Mouse (Mus musculus) adrenal gland, adult 18-20 months (tissue): ENCODE data around the gene Lin7c. TPM values are rescaled to one million over a fixed set of nuclear protein-coding genes. Genes with fewer than 3 reads are reported as not detected.

Source experiments
- DNase-seq, 2 experiments: peaks; one replicate each; pipeline ENCODE4 v3.0.0; 2021 to 2022; ENCODE audit warnings: low spot score in 2 of 2
- total RNA-seq, 2 experiments: library from RNA; stranded (reverse); gene quantifications; 1 replicate in 1 of 2; 2 replicates in 1 of 2; pipeline ENCODE4 v1.2.3; 2021

Lin7c gene
- total RNA-seq, 2 experiments from 2014 or later: 79.1 to 95.9 TPM

GRCm38 (mm10) chr2:109935754-109936409 lies 45.2 kb downstream of the Lin7c start:
- no peak for DNase-seq

- DNase-seq: no peak
These were observed 45.7 kb downstream of the Lin7c start for GRCm38 (mm10) chr2:109936410-109936755.

GRCm38 (mm10) chr2:109941973-109942444 lies 51.4 kb downstream of the Lin7c start:
- no peak for DNase-seq

GRCm38 (mm10) chr2:109942810-109943570 lies 52.3 kb downstream of the Lin7c start:
- DNase-seq: no peak

DNA sequence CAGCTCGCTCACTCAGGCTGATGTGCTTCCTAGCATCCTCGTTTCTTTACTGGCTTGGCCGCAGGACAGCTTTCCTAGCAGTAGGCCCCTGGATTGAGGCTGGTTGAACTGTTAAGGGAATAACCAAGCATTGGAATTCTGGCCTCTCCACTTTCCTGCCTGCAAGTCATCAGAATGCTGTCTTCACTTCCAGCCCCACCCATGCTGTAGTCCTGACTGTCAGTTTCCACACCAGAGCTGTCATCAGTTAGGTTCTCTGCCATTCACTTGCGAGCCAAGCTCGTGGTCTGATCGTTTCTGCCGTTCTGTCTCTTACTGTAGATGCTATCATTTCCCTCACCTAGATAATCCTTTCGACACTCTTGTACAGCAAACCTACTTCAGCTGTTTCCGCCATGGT lies 54.3 kb downstream of the Lin7c start:
- no peak for DNase-seq

- DNase-seq: no peak
These were observed 54.9 kb downstream of the Lin7c start for GRCm38 (mm10) chr2:109945532-109945931.

DNA sequence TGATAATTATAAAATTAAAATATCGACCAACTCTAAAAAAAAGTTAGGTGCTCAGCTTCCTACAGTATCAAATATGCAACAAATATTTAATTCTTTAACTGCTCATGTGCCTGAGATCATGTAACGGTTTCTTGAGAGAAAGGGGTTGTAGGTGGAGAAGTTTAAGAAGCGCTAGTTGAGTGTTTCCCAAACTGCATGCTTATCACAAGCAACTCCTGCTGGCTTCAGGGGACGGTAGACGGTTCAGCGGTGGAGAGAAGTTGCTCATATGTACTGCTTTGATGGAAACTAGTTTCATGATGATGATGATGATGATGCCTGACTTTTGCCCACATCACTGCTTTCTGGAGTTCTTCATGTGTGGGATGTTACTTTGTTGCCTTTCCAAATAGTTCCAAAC lies 55.8 kb downstream of the Lin7c start:
- DNase-seq: no peak

GRCm38 (mm10) chr2:109949519-109949918 lies 58.9 kb downstream of the Lin7c start:
- no peak for DNase-seq

DNA sequence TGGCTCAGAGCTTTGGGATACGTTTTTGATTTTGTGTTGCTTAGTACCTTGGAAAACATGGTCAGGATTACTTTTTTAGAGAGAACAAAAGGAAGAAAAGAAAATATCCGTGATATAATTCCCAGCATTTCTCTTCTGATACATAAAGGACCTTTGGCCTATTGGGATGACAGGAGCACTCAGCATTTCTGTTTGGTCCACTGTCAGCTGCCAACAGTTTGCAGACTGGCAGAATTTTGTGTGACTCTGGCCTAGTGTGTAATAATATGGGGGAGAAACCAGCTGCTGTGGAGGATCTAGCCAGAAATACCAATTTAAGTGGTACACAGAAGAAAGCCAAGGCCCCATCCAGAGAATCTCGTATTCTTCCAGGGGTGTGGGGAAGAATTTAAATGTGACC lies 59.7 kb downstream of the Lin7c start:
- no peak for DNase-seq

Other genes starting within 250 kb of the Lin7c start
- gene Bdnf, start 216.2 kb upstream of the Lin7c start, total RNA-seq: under 1 TPM; 0.13 to 0.16 TPM
- 100 to 1,000 TPM; 106 to 208 TPM for gene Lgr4, start 26.8 kb downstream of the Lin7c start, total RNA-seq
- gene Ccdc34, start 127.0 kb downstream of the Lin7c start, total RNA-seq: 1 to 10 TPM; 5.6 to 6.4 TPM